Mouse (Mus musculus) CH12.LX (cell line): Measurements from ENCODE around the gene Gm14326. TPM values are rescaled to one million over a fixed set of nuclear protein-coding genes. Genes with fewer than 3 reads are reported as not detected.
"Not testable (repeated sequence)": the region's sequence is repeated elsewhere in the genome, so short reads cannot be mapped to it uniquely, and the experiment has no call there.

Source experiments
- DNase-seq: peaks from one replicate; pipeline ENCODE4 v3.0.0-alpha.2; 2013; ENCODE audit errors: extremely low read depth
- H3K27ac ChIP-seq: 2 replicates; pipeline ENCODE4 v1.5.1; 2012; ENCODE audit warnings: low read depth, mild to moderate bottlenecking, control low read depth, moderate library complexity; ENCODE audit not compliant: insufficient read depth
- H3K27me3 ChIP-seq: replicated peaks from 2 replicates; pipeline ENCODE3; 2012; ENCODE audit warnings: inconsistent platforms
- H3K36me3 ChIP-seq, 2 experiments: replicated peaks in 1 of 2; 2 replicates each; pipeline versions ENCODE3 to v1.6.1; 2012; ENCODE audit warnings: inconsistent platforms in 1 of 2, low read length in 1 of 2, mild to moderate bottlenecking in 1 of 2, mixed read lengths in 1 of 2, moderate library complexity in 1 of 2; ENCODE audit not compliant: control insufficient read depth in 1 of 2, insufficient read depth in 1 of 2
- H3K4me1 ChIP-seq, 2 experiments: 2 replicates each; pipeline ENCODE4 v1.6.1; 2012; ENCODE audit warnings: inconsistent platforms in 1 of 2, moderate library complexity in 1 of 2; ENCODE audit not compliant: insufficient read depth in 2 of 2, control insufficient read depth in 1 of 2
- H3K4me2 ChIP-seq: 2 replicates; pipeline ENCODE4 v1.6.1; 2012; ENCODE audit warnings: low read depth, mild to moderate bottlenecking, control low read depth; ENCODE audit not compliant: poor library complexity, insufficient read depth, severe bottlenecking
- H3K4me3 ChIP-seq, 3 experiments: fragments of 150-350 bp in 1 of 3; sonication (generic) in 1 of 3; replicated peaks in 1 of 3; 2 replicates each; pipeline versions ENCODE3 to v1.5.1; 2011 to 2012; ENCODE audit warnings: low read depth in 2 of 3, low read length in 2 of 3, mild to moderate bottlenecking in 2 of 3, moderate library complexity in 2 of 3, control low read depth in 1 of 3, improper control_type of control experiment in 1 of 3, inconsistent platforms in 1 of 3, mixed read lengths in 1 of 3; ENCODE audit not compliant: poor library complexity in 1 of 3
- H3K79me2 ChIP-seq: replicated peaks from 2 replicates; pipeline ENCODE4 v1.6.1; 2012; ENCODE audit warnings: mild to moderate bottlenecking, moderate library complexity; ENCODE audit not compliant: control insufficient read depth, poor library complexity, insufficient read depth, severe bottlenecking; ENCODE audit errors: extremely low read depth
- H3K9ac ChIP-seq: 2 replicates; pipeline ENCODE4 v1.6.1; 2012; ENCODE audit warnings: low read depth, mild to moderate bottlenecking, control low read depth, moderate library complexity; ENCODE audit not compliant: insufficient read depth
- H3K9me3 ChIP-seq: replicated peaks from 2 replicates; pipeline ENCODE3; 2012; ENCODE audit warnings: low read length, inconsistent platforms, mixed read lengths
- dilution Hi-C: fragments of 300-500 bp; cut with MboI; formaldehyde crosslinking; loops from 2 replicates; pipeline ENCODE4 v1.14.3; 2020; ENCODE audit warnings: low sequenced_read_pairs; ENCODE audit not compliant: extremely low pct_unique_long_range_greater_than_20kb, extremely low pct_ligation_motif_present
- in situ Hi-C: fragments of 300-500 bp; cut with MboI; formaldehyde crosslinking; loops from 3 replicates; pipeline ENCODE4 v1.14.3; 2019; ENCODE audit warnings: low sequenced_read_pairs, low pct_ligation_motif_present, low pct_unique_long_range_greater_than_20kb, mixed read lengths
- polyA plus RNA-seq: library from polyadenylated mRNA; unstranded; fragments of >175 nt; gene quantifications from 2 replicates; pipeline ENCODE4 v1.2.1, GENCODE M21; 2012; ENCODE audit warnings: low read depth; ENCODE audit not compliant: insufficient read length
- total RNA-seq, 2 experiments: library from RNA; depleted of rRNA; stranded (reverse); fragments of 300-350 nt in 1 of 2; fragments of >200 nt in 1 of 2; gene quantifications; 2 replicates each; pipeline ENCODE4 v1.2.3; 2012 to 2014

Gm14326 gene
- total and polyA plus RNA-seq, 3 experiments, result 11.3 to 25.9 (median 19.0) TPM

DNA sequence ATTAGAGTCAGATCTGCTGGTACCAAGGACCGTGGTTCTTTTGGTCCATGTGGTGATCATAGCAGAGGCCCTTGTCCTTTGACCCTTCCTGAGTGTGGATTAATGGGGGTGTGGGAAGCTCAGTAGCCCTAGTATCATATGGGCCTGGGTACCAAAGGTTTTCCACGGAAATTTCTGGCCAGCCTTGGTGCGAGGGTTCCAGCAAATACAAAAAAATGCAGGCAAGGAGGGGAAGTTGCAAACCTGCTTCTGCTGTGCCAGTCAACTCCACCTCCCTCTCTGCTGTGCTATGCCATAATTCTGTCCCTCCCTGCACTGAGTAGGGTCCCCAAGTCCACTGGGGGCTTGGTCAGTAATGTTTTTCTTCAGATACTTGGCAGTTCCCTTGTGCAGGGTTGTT, 58.9 kb downstream of the Gm14326 start:
- H3K27ac ChIP-seq, H3K4me2 ChIP-seq, in situ Hi-C loops, H3K36me3 ChIP-seq, H3K9me3 ChIP-seq, H3K4me3 ChIP-seq, H3K27me3 ChIP-seq, DNase-seq, H3K4me1 ChIP-seq, H3K79me2 ChIP-seq, dilution Hi-C loops, H3K9ac ChIP-seq: not testable (repeated sequence)

DNA sequence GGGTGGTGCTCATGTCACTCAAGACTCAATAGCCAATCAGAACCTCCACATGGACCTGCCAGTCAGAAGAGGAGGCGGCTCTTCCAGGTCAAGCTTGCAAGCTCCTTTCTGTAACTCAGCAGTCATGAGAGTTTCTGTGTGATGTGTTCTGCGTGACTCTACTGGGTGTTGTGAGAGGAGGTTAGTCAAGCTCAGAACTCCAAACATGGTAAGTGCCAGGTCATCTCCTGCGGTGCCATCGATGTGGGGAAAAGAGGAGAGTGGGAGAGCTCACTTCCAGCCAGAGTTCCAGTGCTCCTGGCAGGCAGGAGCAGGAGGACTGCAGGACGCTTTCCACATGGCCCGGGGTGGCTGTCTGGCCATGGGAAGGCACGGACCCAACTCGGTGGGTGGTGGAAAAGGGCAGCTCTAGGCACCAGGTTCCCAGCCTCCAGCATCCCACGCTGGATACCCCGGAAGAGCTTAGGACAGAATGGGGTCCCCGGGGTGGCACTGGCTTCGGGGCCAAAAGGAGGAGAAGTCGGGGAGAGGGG, 60.0 kb downstream of the Gm14326 start, which contains the start of gene Gm14327:
Gene Gm14327 (plus strand): TSS at position 51 of the 533 bp plus-strand sequence.
- H3K4me3 ChIP-seq, H3K4me1 ChIP-seq, H3K9me3 ChIP-seq, H3K4me2 ChIP-seq, H3K36me3 ChIP-seq, dilution Hi-C loops, H3K9ac ChIP-seq, DNase-seq, H3K79me2 ChIP-seq, H3K27me3 ChIP-seq, in situ Hi-C loops, H3K27ac ChIP-seq: not testable (repeated sequence)

DNA sequence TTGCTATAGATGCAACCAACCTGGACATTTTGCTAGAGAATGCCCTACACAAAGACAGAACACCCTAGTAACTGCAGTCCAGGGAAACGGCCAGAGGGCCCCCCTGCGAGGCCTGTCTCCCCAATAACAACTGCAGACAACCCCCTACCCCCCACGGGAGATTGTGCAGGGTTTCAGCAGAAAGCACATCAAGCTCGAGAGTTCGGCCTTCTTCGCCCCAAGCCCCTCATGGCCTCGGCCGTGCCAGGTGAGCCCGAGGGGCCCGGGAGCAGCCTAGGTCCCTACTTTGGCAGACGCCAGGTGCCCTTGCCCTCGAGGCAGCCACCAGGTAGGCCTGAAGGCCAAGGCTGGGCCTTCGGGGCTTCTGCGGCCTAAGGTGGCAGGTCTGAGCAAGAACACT, 69.4 kb downstream of the Gm14326 start:
- H3K4me1 ChIP-seq, H3K36me3 ChIP-seq, H3K27me3 ChIP-seq, H3K4me3 ChIP-seq, H3K4me2 ChIP-seq, DNase-seq, H3K9me3 ChIP-seq, H3K27ac ChIP-seq, H3K79me2 ChIP-seq, H3K9ac ChIP-seq, in situ Hi-C loops, dilution Hi-C loops: not testable (repeated sequence)

Other genes starting within 250 kb of the Gm14326 start
- gene Gm14322, start 198.0 kb downstream of the Gm14326 start, total RNA-seq (2012; rRNA removed), result 14.8 and 17.5 TPM in 2 replicates
- gene Gm14322, start 198.0 kb downstream of the Gm14326 start, total RNA-seq (2014; rRNA removed), result 19.7 and 30.3 TPM in 2 replicates
- 6.8 and 9.5 TPM in 2 replicates for gene Gm14322, start 198.0 kb downstream of the Gm14326 start, polyA plus RNA-seq
- gene Gm14325, start 117.0 kb downstream of the Gm14326 start, total RNA-seq (2012; rRNA removed), result 23.8 and 27.4 TPM in 2 replicates
- gene Gm14325, start 117.0 kb downstream of the Gm14326 start, total RNA-seq (2014; rRNA removed), result 79.1 and 90.6 TPM in 2 replicates
- 16.3 and 23.1 TPM in 2 replicates for gene Gm14325, start 117.0 kb downstream of the Gm14326 start, polyA plus RNA-seq
- gene Gm14327, start 60.2 kb downstream of the Gm14326 start, total RNA-seq (2012; rRNA removed), result 0.85 and 1.7 TPM in 2 replicates
- gene Gm14327, start 60.2 kb downstream of the Gm14326 start, total RNA-seq (2014; rRNA removed), result 1.3 and 5.8 TPM in 2 replicates
- 0.74 and 1.1 TPM in 2 replicates for gene Gm14327, start 60.2 kb downstream of the Gm14326 start, polyA plus RNA-seq
- gene Zfp972, start 31.7 kb downstream of the Gm14326 start, total RNA-seq (2012; rRNA removed), result 4.0 and 4.1 TPM in 2 replicates
- gene Zfp972, start 31.7 kb downstream of the Gm14326 start, total RNA-seq (2014; rRNA removed), result 3.3 and 3.5 TPM in 2 replicates
- gene Zfp972, start 31.7 kb downstream of the Gm14326 start, polyA plus RNA-seq, result 3.0 and 11.8 TPM in 2 replicates
- 8.2 and 9.6 TPM in 2 replicates for gene Zfp971, start 66.0 kb upstream of the Gm14326 start, total RNA-seq (2012; rRNA removed)
- 13.5 and 17.7 TPM in 2 replicates for gene Zfp971, start 66.0 kb upstream of the Gm14326 start, total RNA-seq (2014; rRNA removed)
- gene Zfp971, start 66.0 kb upstream of the Gm14326 start, polyA plus RNA-seq, result 4.3 and 5.9 TPM in 2 replicates
- 5.5 and 5.6 TPM in 2 replicates for gene Zfp931, start 121.2 kb upstream of the Gm14326 start, total RNA-seq (2012; rRNA removed)
- gene Zfp931, start 121.2 kb upstream of the Gm14326 start, total RNA-seq (2014; rRNA removed), result 14.0 and 17.7 TPM in 2 replicates
- 3.2 and 4.0 TPM in 2 replicates for gene Zfp931, start 121.2 kb upstream of the Gm14326 start, polyA plus RNA-seq
- gene Phactr3, start 161.7 kb upstream of the Gm14326 start, total RNA-seq (2012; rRNA removed), result 0.21 and 0.38 TPM in 2 replicates
- 0.24 and 0.75 TPM in 2 replicates for gene Phactr3, start 161.7 kb upstream of the Gm14326 start, total RNA-seq (2014; rRNA removed)
- gene Phactr3, start 161.7 kb upstream of the Gm14326 start, polyA plus RNA-seq, result not detected in 2 replicates